Mouse (Mus musculus): ENCODE results near the gene Slc37a1. TPM values are rescaled to one million over a fixed set of nuclear protein-coding genes. Genes with fewer than 3 reads are reported as not detected.

Gene Slc37a1
- polyA plus RNA-seq, 1 experiment, result 21.3 TPM

GRCm38 (mm10) chr17:31308291-31308816, 21.8 kb downstream of the Slc37a1 start:
- TF ChIP-seq CTCF (IDR thresholded peaks at IDR 0.05; ENCODE audit: borderline replicate concordance, extremely low read depth, insufficient read depth, insufficient read length) (no peak), POLR2A (IDR thresholded peaks at IDR 0.05; ENCODE audit: borderline replicate concordance, extremely low read depth, insufficient read depth, insufficient read length, poor library complexity, severe bottlenecking) (no peak)
- DNase-seq (ENCODE audit: low read depth), result no peak

GRCm38 (mm10) chr17:31309281-31309793, 22.7 kb downstream of the Slc37a1 start:
- TF ChIP-seq POLR2A (IDR thresholded peaks at IDR 0.05; ENCODE audit: borderline replicate concordance, extremely low read depth, insufficient read depth, insufficient read length, poor library complexity, severe bottlenecking) (no peak), CTCF (IDR thresholded peaks at IDR 0.05; ENCODE audit: borderline replicate concordance, extremely low read depth, insufficient read depth, insufficient read length) (no peak)
- peak; percentile 64 for DNase-seq (ENCODE audit: low read depth)

GRCm38 (mm10) chr17:31311047-31311446, 24.5 kb downstream of the Slc37a1 start:
- TF ChIP-seq CTCF (IDR thresholded peaks at IDR 0.05; ENCODE audit: borderline replicate concordance, extremely low read depth, insufficient read depth, insufficient read length) (no peak), POLR2A (IDR thresholded peaks at IDR 0.05; ENCODE audit: borderline replicate concordance, extremely low read depth, insufficient read depth, insufficient read length, poor library complexity, severe bottlenecking) (no peak)

DNA sequence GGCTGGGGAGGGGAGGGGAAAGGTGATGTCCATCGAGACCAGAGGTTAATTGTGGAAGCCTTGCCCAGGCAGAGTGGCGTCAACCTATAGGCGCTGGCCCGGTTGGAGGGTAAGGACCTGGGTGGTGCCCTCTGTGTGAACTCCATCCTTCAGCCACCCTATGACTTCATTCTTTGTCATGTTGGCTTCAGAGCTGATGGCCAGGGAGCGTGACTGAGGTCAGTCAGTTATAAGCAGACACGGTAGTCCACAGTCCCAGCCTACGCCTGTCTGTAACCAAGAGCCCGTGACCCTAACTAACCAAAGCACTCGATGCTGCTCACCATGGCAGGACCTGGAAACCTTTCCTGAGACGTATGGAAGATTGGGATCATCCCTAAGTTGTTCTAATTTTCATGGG, 26.1 kb downstream of the Slc37a1 start:
- no peak for TF ChIP-seq POLR2A (IDR thresholded peaks at IDR 0.05; ENCODE audit: borderline replicate concordance, extremely low read depth, insufficient read depth, insufficient read length, poor library complexity, severe bottlenecking)
- no peak for TF ChIP-seq CTCF (IDR thresholded peaks at IDR 0.05; ENCODE audit: borderline replicate concordance, extremely low read depth, insufficient read depth, insufficient read length)

More at GRCm38 (mm10) chr17:31311047-31311446, 24.5 kb downstream of the Slc37a1 start:
- no peak for DNase-seq (ENCODE audit: low read depth)

DNA sequence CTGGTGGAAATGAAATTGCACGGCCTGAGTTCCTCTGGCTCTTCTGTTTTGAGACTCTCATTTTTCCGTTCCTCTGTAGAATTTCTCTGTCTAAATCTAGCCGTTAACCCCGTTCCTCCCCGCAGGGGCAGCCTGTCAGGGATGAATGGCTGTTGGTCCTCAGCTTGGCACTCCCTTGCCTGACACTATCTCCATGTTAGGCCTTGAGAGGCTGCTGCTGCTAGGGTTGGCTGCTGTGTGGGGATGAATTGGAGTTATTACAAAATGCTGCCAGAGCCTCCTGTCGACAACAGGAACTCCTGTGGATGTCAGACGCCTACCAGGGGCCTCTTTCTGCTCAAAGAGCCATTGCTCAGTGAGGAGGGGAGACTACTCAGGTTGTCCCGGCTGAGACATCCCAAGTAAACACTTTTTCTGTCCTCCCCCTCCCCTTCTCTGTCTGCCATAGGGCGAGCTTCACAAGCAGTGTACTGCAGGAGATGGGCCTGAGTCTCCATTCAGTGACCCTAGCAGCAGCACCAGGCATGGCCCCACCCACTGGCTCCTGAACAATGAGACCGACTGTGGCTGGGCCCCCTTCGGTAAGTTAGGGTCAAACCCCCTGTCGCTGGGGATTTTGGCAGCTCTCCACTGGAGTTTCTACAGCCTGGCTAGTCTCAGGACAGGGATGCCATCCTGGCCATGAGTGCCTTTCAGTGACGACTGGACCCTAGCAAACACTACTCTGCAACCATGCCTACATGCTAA, 28.6 kb downstream of the Slc37a1 start:
- TF ChIP-seq CTCF (IDR thresholded peaks at IDR 0.05; ENCODE audit: borderline replicate concordance, extremely low read depth, insufficient read depth, insufficient read length) (no peak), POLR2A (IDR thresholded peaks at IDR 0.05; ENCODE audit: borderline replicate concordance, extremely low read depth, insufficient read depth, insufficient read length, poor library complexity, severe bottlenecking) (no peak)
- peak; percentile 51 for DNase-seq (ENCODE audit: low read depth)

More for the DNA sequence above, 26.1 kb downstream of the Slc37a1 start:
- DNase-seq (ENCODE audit: low read depth), result no peak

DNA sequence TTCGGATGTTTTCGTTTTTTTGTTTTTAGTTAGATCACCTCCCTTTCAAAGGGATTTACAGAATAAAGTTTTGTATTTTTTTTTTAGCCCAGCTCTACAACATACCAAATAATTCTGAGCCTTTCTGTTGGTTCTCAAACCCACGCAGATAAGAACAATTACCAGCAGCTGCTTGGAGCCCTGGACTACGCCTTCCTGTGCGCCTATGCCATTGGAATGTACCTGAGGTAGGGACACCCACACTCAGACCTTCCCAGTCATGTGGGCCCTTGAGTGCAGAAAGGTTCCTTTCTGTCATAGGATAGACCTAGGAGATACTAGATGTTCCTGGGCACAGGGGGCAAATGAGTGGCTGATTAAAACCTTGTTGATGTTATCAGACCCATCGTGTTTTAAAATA, 29.4 kb downstream of the Slc37a1 start:
- DNase-seq (ENCODE audit: low read depth), result no peak

GRCm38 (mm10) chr17:31316998-31317397, 30.4 kb downstream of the Slc37a1 start:
- TF ChIP-seq POLR2A (IDR thresholded peaks at IDR 0.05; ENCODE audit: borderline replicate concordance, extremely low read depth, insufficient read depth, insufficient read length, poor library complexity, severe bottlenecking) (no peak), CTCF (IDR thresholded peaks at IDR 0.05; ENCODE audit: borderline replicate concordance, extremely low read depth, insufficient read depth, insufficient read length) (no peak)
- no peak for DNase-seq (ENCODE audit: low read depth)

More for the DNA sequence above, 29.4 kb downstream of the Slc37a1 start:
- TF ChIP-seq POLR2A (IDR thresholded peaks at IDR 0.05; ENCODE audit: borderline replicate concordance, extremely low read depth, insufficient read depth, insufficient read length, poor library complexity, severe bottlenecking), result no peak

- no peak for DNase-seq (ENCODE audit: low read depth)
- TF ChIP-seq CTCF (IDR thresholded peaks at IDR 0.05; ENCODE audit: borderline replicate concordance, extremely low read depth, insufficient read depth, insufficient read length) (peak; percentile 37; the same call in 1 of the 2 replicates), POLR2A (IDR thresholded peaks at IDR 0.05; ENCODE audit: borderline replicate concordance, extremely low read depth, insufficient read depth, insufficient read length, poor library complexity, severe bottlenecking) (no peak)
These were observed 31.1 kb downstream of the Slc37a1 start for GRCm38 (mm10) chr17:31317521-31318272.

DNA sequence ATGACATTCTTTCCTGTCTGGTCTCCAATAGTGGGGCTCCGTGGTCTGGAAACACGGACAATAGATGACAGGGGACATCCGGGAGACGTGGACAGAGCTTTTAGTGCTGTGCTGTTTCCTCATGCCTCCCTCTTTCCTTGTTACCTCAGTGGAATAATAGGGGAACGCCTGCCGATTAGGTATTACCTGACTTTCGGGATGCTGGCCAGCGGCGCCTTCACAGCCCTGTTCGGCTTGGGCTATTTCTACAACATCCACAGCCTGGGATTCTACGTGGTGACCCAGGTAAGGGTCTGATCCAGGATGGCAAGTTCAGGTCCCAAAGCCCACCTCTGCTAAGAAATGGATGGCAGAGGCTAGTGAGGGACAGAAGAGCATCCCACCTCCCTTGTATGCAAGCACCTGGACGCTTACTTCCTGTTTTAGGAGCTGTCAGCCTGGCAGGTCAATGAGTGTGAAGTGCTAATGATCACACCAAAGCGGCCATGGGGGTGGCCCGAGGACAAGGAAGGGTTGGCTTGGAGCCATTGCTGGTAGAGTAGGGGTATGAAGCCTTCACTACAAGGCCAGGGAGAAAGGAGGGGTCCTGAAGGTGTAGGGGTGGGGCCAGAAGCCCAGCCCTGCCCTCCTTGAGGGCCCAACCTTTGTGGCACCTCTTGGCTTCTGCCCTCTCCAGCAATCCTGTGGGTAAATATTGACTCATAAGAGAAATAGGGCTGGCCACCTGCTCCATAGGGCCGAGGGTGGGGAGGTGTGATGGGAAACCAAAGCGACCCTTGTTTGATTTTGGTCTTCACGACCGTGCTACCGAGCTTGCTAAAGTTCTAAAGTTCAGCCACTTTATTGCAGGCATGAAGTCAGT, 32.5 kb downstream of the Slc37a1 start:
- no peak for DNase-seq (ENCODE audit: low read depth)
- TF ChIP-seq CTCF (IDR thresholded peaks at IDR 0.05; ENCODE audit: borderline replicate concordance, extremely low read depth, insufficient read depth, insufficient read length), result no peak
- no peak for TF ChIP-seq POLR2A (IDR thresholded peaks at IDR 0.05; ENCODE audit: borderline replicate concordance, extremely low read depth, insufficient read depth, insufficient read length, poor library complexity, severe bottlenecking)

DNA sequence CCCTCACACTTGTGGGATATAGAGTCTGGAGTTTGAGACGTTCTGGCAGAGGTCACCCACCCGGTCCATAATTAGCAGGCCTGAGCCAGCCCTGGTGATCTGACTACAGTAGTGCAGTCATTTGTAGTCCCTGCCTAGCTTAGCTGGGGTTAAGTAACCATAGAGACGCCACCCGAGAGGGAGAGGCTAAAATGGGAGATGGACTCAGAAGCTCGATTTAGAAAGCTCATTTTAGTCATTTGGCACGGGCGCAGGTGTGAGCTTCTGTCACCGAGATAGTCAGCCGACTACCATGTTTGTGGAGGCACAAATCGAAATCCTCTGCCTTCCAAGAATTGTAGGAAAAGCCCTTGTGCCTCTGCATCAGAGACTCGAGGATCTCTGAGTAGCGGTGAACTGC, 34.8 kb downstream of the Slc37a1 start:
- TF ChIP-seq CTCF (IDR thresholded peaks at IDR 0.05; ENCODE audit: borderline replicate concordance, extremely low read depth, insufficient read depth, insufficient read length) (no peak), POLR2A (IDR thresholded peaks at IDR 0.05; ENCODE audit: borderline replicate concordance, extremely low read depth, insufficient read depth, insufficient read length, poor library complexity, severe bottlenecking) (no peak)
- peak; percentile 23 for DNase-seq (ENCODE audit: low read depth)

Data from brain, embryonic 14.5 days (tissue).